Mouse (Mus musculus): Measurements from ENCODE around the gene Pkig. TPM values are rescaled to one million over a fixed set of nuclear protein-coding genes. Genes with fewer than 3 reads are reported as not detected.
"Not testable (repeated sequence)": the region's sequence is repeated elsewhere in the genome, so short reads cannot be mapped to it uniquely, and the experiment has no call there.

The Pkig gene
- polyA plus RNA-seq, 1 experiment from 2014 or later = 66.3 TPM

GRCm38 (mm10) chr2:163645700-163646460 lies 12.3 kb upstream of the Pkig start:
- Histone ChIP-seq H3K9ac (ENCODE audit: low read length) (no peak overlapping the region), H3K36me3 (ENCODE audit: control insufficient read depth, insufficient read depth, low read length) (no peaks in the 10 kb centered on the region), H3K4me2 (replicated peaks; ENCODE audit: low read depth) (peak overlapping the region; percentile 45; the same call in 1 of the 2 replicates), H3K27ac (replicated peaks) (peak overlapping the region; percentile 45), H3K4me3 (ENCODE audit: low read depth, low read length) (peak overlapping the region; percentile 87; the same call in 1 of the 2 replicates), H3K4me1 (replicated peaks; ENCODE audit: control insufficient read depth, insufficient read depth) (no peaks in the 10 kb centered on the region), H3K9me3 (ENCODE audit: control insufficient read depth, low read length) (no peaks in the 10 kb centered on the region), H3K27me3 (ENCODE audit: control insufficient read depth, insufficient read depth, low read length) (no peaks in the 10 kb centered on the region)
- DNase-seq (ENCODE audit: low spot score) = no peak
- TF ChIP-seq CTCF (IDR thresholded peaks at IDR 0.05; ENCODE audit: low read depth) = no peak
- TF ChIP-seq EP300 (optimal IDR thresholded peaks at IDR 0.05) = no peak
- no peak for ATAC-seq (ENCODE audit: low FRiP score, low TSS enrichment)
- WGBS = 70% methylated on average over 11 of the region's 11 CpGs

DNA sequence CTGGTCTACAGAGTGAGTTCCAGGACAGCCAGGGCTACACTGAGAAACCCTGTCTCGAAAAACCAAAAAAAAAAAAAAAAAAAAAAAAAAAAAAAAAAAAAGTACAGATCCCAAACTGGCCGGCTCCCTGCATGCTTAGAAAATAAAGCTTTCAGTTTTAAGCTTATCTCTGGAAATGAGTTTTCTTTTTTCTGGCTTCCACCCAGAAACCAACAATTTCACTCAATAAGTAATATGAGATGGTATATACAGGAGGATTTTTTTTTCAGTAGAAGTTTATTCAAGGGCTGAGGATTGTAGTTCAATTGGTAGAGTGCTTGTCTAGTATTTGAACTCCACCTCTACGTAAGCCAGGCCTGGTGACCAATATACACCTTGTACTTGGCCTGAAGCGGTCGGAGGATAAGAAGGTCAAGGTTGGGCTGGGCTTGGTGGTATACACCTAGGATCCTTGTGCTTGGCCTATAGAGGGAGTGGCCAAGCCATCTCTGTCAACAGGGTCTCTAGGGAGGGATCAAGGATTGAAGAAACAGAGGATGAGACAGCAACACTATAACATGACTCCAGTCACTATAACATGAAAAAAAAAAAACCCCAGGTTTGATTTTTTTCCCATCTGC lies 11.6 kb upstream of the Pkig start:
- no peak for DNase-seq (ENCODE audit: low spot score)
- Histone ChIP-seq H3K4me2 (replicated peaks; ENCODE audit: low read depth) (no peak overlapping the region), H3K27ac (replicated peaks) (no peak overlapping the region), H3K27me3 (ENCODE audit: control insufficient read depth, insufficient read depth, low read length) (no peaks in the 10 kb centered on the region), H3K9ac (ENCODE audit: low read length) (no peak overlapping the region), H3K4me3 (ENCODE audit: low read depth, low read length) (no peak overlapping the region), H3K4me1 (replicated peaks; ENCODE audit: control insufficient read depth, insufficient read depth) (no peaks in the 10 kb centered on the region), H3K9me3 (ENCODE audit: control insufficient read depth, low read length) (no peaks in the 10 kb centered on the region), H3K36me3 (ENCODE audit: control insufficient read depth, insufficient read depth, low read length) (no peaks in the 10 kb centered on the region)
- WGBS = 84% methylated on average over 5 of the region's 5 CpGs
- no peak for TF ChIP-seq CTCF (IDR thresholded peaks at IDR 0.05; ENCODE audit: low read depth)
- no peak for TF ChIP-seq EP300 (optimal IDR thresholded peaks at IDR 0.05)
- ATAC-seq (ENCODE audit: low FRiP score, low TSS enrichment) = no peak

DNA sequence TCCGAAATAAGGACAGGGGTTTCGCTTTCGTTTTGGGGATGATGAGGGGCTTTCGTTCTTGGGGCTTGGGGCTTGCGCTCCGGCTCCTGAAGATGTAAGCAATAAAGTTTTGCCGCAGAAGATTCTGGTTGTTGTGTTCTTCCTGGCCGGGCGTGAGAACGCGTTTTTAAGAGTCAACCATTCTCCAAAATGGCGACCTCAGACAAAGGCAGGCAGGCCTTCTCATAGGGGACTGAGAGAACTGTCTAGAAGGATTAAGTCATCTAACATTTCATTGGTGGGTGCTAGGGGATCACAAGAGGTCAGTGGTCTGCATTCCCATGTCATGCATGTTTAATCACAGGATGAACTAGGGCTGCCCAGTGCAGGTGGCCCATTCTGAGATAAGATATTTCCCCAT lies 2.5 kb upstream of the Pkig start:
- not testable (repeated sequence) for H3K4me3 ChIP-seq (ENCODE audit: low read depth, low read length); H3K27me3 ChIP-seq (ENCODE audit: control insufficient read depth, insufficient read depth, low read length); H3K27ac ChIP-seq (replicated peaks); H3K9ac ChIP-seq (ENCODE audit: low read length); H3K4me2 ChIP-seq (replicated peaks; ENCODE audit: low read depth); H3K36me3 ChIP-seq (ENCODE audit: control insufficient read depth, insufficient read depth, low read length); H3K9me3 ChIP-seq (ENCODE audit: control insufficient read depth, low read length); ATAC-seq (ENCODE audit: low FRiP score, low TSS enrichment); DNase-seq (ENCODE audit: low spot score); H3K4me1 ChIP-seq (replicated peaks; ENCODE audit: control insufficient read depth, insufficient read depth)
- 97% methylated on average over 6 of the region's 12 CpGs for WGBS

DNA sequence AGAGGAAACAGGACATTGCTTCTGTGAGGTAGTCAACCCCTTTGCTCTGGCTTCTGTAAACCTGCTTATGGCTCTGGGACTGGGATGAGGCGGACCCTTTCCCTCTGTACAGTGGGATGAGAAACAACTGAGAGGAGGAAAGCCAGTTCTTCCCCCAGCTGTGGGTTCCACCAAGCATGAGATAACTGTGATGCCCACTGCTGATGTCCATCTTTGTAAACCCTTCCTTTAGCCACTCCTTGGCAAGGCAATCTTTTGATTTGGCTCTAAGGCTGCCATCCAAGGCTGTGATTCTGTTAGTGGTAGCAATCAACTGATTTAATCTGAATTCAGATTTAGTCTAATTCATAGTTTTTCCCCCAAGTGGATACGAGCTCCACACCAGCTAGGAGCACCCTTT lies 700 bp upstream of the Pkig start:
- Histone ChIP-seq H3K9ac (ENCODE audit: low read length) (no peak overlapping the region), H3K4me2 (replicated peaks; ENCODE audit: low read depth) (no peak overlapping the region), H3K9me3 (ENCODE audit: control insufficient read depth, low read length) (no peaks in the 10 kb centered on the region), H3K4me1 (replicated peaks; ENCODE audit: control insufficient read depth, insufficient read depth) (no peaks in the 10 kb centered on the region), H3K27ac (replicated peaks) (no peak overlapping the region), H3K27me3 (ENCODE audit: control insufficient read depth, insufficient read depth, low read length) (no peaks in the 10 kb centered on the region), H3K4me3 (ENCODE audit: low read depth, low read length) (no peak overlapping the region), H3K36me3 (ENCODE audit: control insufficient read depth, insufficient read depth, low read length) (no peaks in the 10 kb centered on the region)
- no peak for DNase-seq (ENCODE audit: low spot score)
- ATAC-seq (ENCODE audit: low FRiP score, low TSS enrichment) = no peak
- WGBS = 71% methylated on average over 2 of the region's 2 CpGs
- TF ChIP-seq EP300 (optimal IDR thresholded peaks at IDR 0.05) = no peak

GRCm38 (mm10) chr2:163658941-163659340 lies 755 bp downstream of the Pkig start:
- H3K27me3 ChIP-seq (ENCODE audit: control insufficient read depth, insufficient read depth, low read length) = no peaks in the 10 kb centered on the region
- DNase-seq (ENCODE audit: low spot score) = peak; percentile 39
- peak; percentile 50 for ATAC-seq (ENCODE audit: low FRiP score, low TSS enrichment)
- H3K9me3 ChIP-seq (ENCODE audit: control insufficient read depth, low read length) = no peaks in the 10 kb centered on the region
- TF ChIP-seq EP300 (optimal IDR thresholded peaks at IDR 0.05) (no peak), CTCF (IDR thresholded peaks at IDR 0.05; ENCODE audit: low read depth) (no peak)
- no peak overlapping the region; the same call in 1 of the 2 replicates for H3K27ac ChIP-seq (replicated peaks)
- peak overlapping the region; percentile 51 for H3K4me2 ChIP-seq (replicated peaks; ENCODE audit: low read depth)
- no peaks in the 10 kb centered on the region for H3K36me3 ChIP-seq (ENCODE audit: control insufficient read depth, insufficient read depth, low read length)
- no peak overlapping the region; the same call in 1 of the 2 replicates for H3K9ac ChIP-seq (ENCODE audit: low read length)
- WGBS = 2% methylated on average over 8 of the region's 8 CpGs
- H3K4me3 ChIP-seq (ENCODE audit: low read depth, low read length) = peak overlapping the region; percentile 86
- no peaks in the 10 kb centered on the region for H3K4me1 ChIP-seq (replicated peaks; ENCODE audit: control insufficient read depth, insufficient read depth)

- no peak overlapping the region for H3K4me3 ChIP-seq (ENCODE audit: low read depth, low read length)
- no peaks in the 10 kb centered on the region for H3K36me3 ChIP-seq (ENCODE audit: control insufficient read depth, insufficient read depth, low read length)
- DNase-seq (ENCODE audit: low spot score) (no peak), ATAC-seq (ENCODE audit: low FRiP score, low TSS enrichment) (no peak)
- no peak overlapping the region for H3K9ac ChIP-seq (ENCODE audit: low read length)
- no peaks in the 10 kb centered on the region for H3K27me3 ChIP-seq (ENCODE audit: control insufficient read depth, insufficient read depth, low read length)
- WGBS = 75% methylated on average over 12 of the region's 12 CpGs
- no peaks in the 10 kb centered on the region for H3K4me1 ChIP-seq (replicated peaks; ENCODE audit: control insufficient read depth, insufficient read depth)
- H3K9me3 ChIP-seq (ENCODE audit: control insufficient read depth, low read length) = no peaks in the 10 kb centered on the region
- TF ChIP-seq CTCF (IDR thresholded peaks at IDR 0.05; ENCODE audit: low read depth) (no peak), EP300 (optimal IDR thresholded peaks at IDR 0.05) (no peak)
- H3K27ac ChIP-seq (replicated peaks) = no peak overlapping the region; the same call in 1 of the 2 replicates
- H3K4me2 ChIP-seq (replicated peaks; ENCODE audit: low read depth) = peak overlapping the region; percentile 51
Measured at GRCm38 (mm10) chr2:163659431-163659830, 1.2 kb downstream of the Pkig start.
